Mouse (Mus musculus): ENCODE results near the gene Batf.

DNA sequence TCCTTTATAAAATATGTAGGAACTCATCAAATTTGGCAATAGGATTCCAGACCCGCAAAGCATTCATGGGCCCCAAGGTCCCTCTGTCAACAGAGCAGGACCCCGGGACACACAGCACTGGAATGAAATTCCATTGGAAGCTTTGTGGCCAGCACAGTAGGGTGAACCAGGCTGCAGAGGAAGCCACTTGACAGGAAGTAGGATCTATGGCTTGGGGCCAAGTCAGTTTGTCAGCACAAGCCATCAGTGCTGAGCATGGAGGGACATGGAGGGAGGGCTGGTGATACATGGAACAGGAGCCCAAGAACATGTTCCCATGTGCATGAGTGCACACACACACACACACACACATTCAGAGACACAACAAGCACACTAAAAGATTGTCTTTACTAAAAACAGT is 49.7 kb downstream of the Batf start:
- TF ChIP-seq CTCF (IDR thresholded peaks at IDR 0.05; ENCODE audit: low read depth, low read length) (no peak), GATA1 (IDR thresholded peaks at IDR 0.05; ENCODE audit: borderline replicate concordance, low read length) (no peak), TAL1 (conservative IDR thresholded peaks at IDR 0.05; ENCODE audit: low read depth, low read length) (no peak)

Data from G1E (cell line).